Mouse (Mus musculus) embryonic facial prominence, embryonic 11.5 days (tissue): Measurements from ENCODE around the gene Slc38a7. TPM values are rescaled to one million over a fixed set of nuclear protein-coding genes. Genes with fewer than 3 reads are reported as not detected.

Experiments
- ATAC-seq: fragments of 200-750 bp; cut with Nextera tagmentation; replicated peaks from 2 replicates; pipeline ENCODE4 v1.8.0; 2017; ENCODE audit warnings: low read depth; ENCODE audit not compliant: insufficient number of reproducible peaks, low FRiP score, low TSS enrichment
- DNase-seq: peaks from one replicate; pipeline ENCODE4 v3.0.0-alpha.2; 2015; ENCODE audit warnings: low spot score
- H3K27ac ChIP-seq: fragments of 300-500 bp; sonication (generic); replicated peaks from 2 replicates; pipeline ENCODE4 v1.5.1; 2014; ENCODE audit warnings: mild to moderate bottlenecking, low read depth, low read length, control low read depth
- H3K27me3 ChIP-seq: fragments of 300-500 bp; sonication (generic); 2 replicates; pipeline ENCODE4 v1.6.1; 2014; ENCODE audit warnings: mild to moderate bottlenecking, low read length, moderate library complexity, mixed read lengths; ENCODE audit not compliant: control insufficient read depth, insufficient read depth
- H3K36me3 ChIP-seq: fragments of 300-500 bp; sonication (generic); replicated peaks from 2 replicates; pipeline ENCODE4 v1.6.1; 2014; ENCODE audit warnings: low read depth, mild to moderate bottlenecking, low read length, moderate library complexity, mixed read lengths; ENCODE audit not compliant: control insufficient read depth, insufficient read depth
- H3K4me1 ChIP-seq: fragments of 300-500 bp; sonication (generic); 2 replicates; pipeline ENCODE4 v1.6.1; 2014; ENCODE audit warnings: low read length, mixed read lengths; ENCODE audit not compliant: control insufficient read depth, insufficient read depth
- H3K4me2 ChIP-seq: fragments of 300-500 bp; sonication (generic); 2 replicates; pipeline ENCODE4 v1.6.1; 2014; ENCODE audit warnings: low read depth, mild to moderate bottlenecking, control low read depth, low read length, moderate library complexity
- H3K4me3 ChIP-seq: fragments of 300-500 bp; sonication (generic); 2 replicates; pipeline ENCODE4 v1.5.1; 2014; ENCODE audit warnings: low read depth, low read length, control low read depth
- H3K9ac ChIP-seq: fragments of 300-500 bp; sonication (generic); replicated peaks from 2 replicates; pipeline ENCODE4 v1.6.1; 2014; ENCODE audit warnings: mild to moderate bottlenecking, control low read depth, low read length
- H3K9me3 ChIP-seq: fragments of 300-500 bp; sonication (generic); replicated peaks from 2 replicates; pipeline ENCODE4 v1.6.1; 2016; ENCODE audit warnings: mild to moderate bottlenecking, low read length, inconsistent platforms, mixed read lengths; ENCODE audit not compliant: control insufficient read depth
- WGBS: fragments of 180-500 bp; shearing (Covaris S2); extraction: QIAGEN DNeasy Blood & Tissue Kit; methylation state at CpG from one replicate; pipeline ENCODE4 v1.1.7; 2014; 5-methylcytosine and 5-hydroxymethylcytosine counted together
- polyA plus RNA-seq: library from polyadenylated mRNA; unstranded; fragments of >200 nt; fragmentation: Nextera tagmentation; extraction: Ambion mirVana; gene quantifications from 2 replicates; pipeline ENCODE4 v1.2.1, GENCODE M21; 2014

The Slc38a7 gene
- polyA plus RNA-seq, 1 experiment from 2014 or later = 15.4 TPM

DNA sequence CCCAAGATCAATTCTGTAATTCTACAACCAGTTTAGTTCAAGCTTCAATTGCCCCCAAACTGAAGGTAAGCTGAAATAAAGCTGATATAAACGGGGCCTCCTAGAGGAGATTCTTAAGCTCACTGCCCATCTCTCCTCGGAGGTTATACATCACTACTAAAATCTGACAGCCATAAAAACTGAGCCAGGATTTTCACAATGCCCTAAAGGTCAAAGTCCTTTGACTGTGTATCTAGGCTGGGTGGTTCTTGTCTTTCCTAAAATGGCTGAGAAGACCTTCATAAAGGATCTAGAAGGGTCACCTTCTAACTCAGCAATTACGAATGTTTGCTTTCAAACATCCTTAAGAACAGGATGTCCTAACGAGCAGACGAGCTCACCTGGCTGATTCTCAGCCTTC, 44.2 kb downstream of the Slc38a7 start:
- no peak overlapping the region for H3K27ac ChIP-seq
- H3K4me1 ChIP-seq = no peaks in the 10 kb centered on the region
- no peak for ATAC-seq
- 80% methylated on average over 5 of the region's 5 CpGs for WGBS
- no peaks in the 10 kb centered on the region for H3K36me3 ChIP-seq
- no peaks in the 10 kb centered on the region for H3K27me3 ChIP-seq
- no peak overlapping the region for H3K4me3 ChIP-seq
- H3K4me2 ChIP-seq = no peak overlapping the region
- H3K9ac ChIP-seq = no peak overlapping the region
- no peaks in the 10 kb centered on the region for H3K9me3 ChIP-seq
- DNase-seq = no peak

DNA sequence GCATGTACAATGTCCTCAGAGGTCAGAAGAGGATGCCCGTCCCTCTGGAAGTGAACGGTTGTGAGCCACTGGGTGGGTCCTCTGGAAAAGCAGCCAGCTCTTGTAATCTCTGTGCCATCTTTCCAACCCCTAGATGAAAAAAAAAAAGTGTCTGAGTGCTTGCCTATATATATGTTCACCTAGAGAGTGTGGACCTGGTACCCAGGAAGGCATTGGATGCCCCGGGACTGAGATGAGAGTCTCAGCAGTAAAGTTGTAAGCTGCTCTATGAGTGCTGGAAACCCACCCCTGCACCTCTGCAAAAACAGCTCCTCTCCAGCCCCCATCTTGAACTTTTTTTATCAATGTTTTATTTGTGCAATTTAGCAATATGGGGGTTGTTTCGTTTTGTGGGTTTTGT, 44.7 kb downstream of the Slc38a7 start:
- DNase-seq (no peak), ATAC-seq (no peak)
- no peak overlapping the region for H3K4me2 ChIP-seq
- no peaks in the 10 kb centered on the region for H3K36me3 ChIP-seq
- no peak overlapping the region for H3K9ac ChIP-seq
- WGBS = 82% methylated on average over 4 of the region's 4 CpGs
- H3K4me1 ChIP-seq = no peaks in the 10 kb centered on the region
- no peak overlapping the region for H3K4me3 ChIP-seq
- H3K9me3 ChIP-seq = no peaks in the 10 kb centered on the region
- H3K27ac ChIP-seq = no peak overlapping the region
- H3K27me3 ChIP-seq = no peaks in the 10 kb centered on the region

DNA sequence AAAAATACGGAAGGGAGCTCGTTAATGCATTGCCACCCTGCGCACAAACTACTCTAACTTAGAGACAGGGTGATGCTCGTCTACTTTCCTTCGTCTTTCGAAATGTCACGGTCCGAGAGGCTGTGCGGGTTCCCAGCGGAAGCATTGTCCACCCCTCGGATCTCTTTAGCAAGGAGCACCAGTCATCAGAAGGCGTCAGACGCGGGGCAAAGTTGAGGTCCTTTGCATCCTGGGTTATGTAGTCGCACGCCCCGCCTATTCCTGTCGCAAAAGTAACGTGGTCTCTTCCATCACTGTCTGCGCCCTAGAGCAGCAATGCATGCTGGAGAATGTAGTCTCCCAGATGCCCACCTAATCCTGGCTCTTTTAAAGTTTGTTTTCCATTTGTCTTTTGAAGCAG, 45.5 kb downstream of the Slc38a7 start:
- ATAC-seq = peak; percentile 92
- WGBS = under 1% methylated on average over 20 of the region's 20 CpGs
- Histone ChIP-seq H3K4me1 (no peaks in the 10 kb centered on the region), H3K36me3 (no peaks in the 10 kb centered on the region), H3K27me3 (no peaks in the 10 kb centered on the region), H3K9me3 (no peaks in the 10 kb centered on the region), H3K4me3 (peak overlapping the region; percentile 99), H3K4me2 (peak overlapping the region; percentile 45), H3K27ac (peak overlapping the region; percentile 69; the same call in 1 of the 2 replicates), H3K9ac (peak overlapping the region; percentile 35)
- peak; percentile 95 for DNase-seq

DNA sequence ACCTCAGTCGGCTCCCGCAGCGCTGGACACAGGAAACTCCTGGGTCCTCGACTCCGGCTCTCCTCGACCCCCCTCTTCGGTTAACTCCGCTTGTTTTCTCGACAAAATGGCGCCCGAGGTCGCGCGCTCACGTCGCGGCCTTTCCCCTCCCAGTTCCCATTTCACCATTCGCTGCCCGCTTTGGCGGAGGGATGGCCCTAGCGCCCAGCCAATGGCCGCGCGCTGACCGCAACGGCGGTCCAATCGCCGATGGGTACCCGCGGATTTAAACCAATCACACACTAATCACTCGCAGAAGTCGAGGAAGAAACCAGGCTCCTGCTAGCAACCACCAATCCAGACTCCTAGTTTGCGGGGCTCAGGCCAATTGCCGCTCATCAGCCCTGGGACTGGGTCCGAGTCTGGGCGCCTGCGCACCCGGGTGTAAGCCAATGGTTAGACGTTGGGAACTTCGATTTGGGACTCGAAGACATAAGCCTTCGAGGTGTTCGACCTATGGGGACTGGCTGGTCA, 46.0 kb downstream of the Slc38a7 start, which contains the start of gene Cnot1:
Gene Cnot1 (minus strand): TSS at position 134 of the 513 bp plus-strand sequence.
- no peaks in the 10 kb centered on the region for H3K27me3 ChIP-seq
- peak within 1 kb of the TSS; percentile 90 for H3K27ac ChIP-seq
- peak within 1 kb of the TSS; percentile 99 for H3K4me3 ChIP-seq
- no peaks in the 10 kb centered on the region for H3K9me3 ChIP-seq
- H3K4me1 ChIP-seq = no peaks in the 10 kb centered on the region
- WGBS = under 1% methylated on average over 44 of the region's 44 CpGs
- ATAC-seq = peak; percentile 97
- DNase-seq = peak; percentile 97
- H3K36me3 ChIP-seq = no peaks in the 10 kb centered on the region
- H3K4me2 ChIP-seq = peak within 1 kb of the TSS; percentile 69
- peak within 1 kb of the TSS; percentile 98 for H3K9ac ChIP-seq

DNA sequence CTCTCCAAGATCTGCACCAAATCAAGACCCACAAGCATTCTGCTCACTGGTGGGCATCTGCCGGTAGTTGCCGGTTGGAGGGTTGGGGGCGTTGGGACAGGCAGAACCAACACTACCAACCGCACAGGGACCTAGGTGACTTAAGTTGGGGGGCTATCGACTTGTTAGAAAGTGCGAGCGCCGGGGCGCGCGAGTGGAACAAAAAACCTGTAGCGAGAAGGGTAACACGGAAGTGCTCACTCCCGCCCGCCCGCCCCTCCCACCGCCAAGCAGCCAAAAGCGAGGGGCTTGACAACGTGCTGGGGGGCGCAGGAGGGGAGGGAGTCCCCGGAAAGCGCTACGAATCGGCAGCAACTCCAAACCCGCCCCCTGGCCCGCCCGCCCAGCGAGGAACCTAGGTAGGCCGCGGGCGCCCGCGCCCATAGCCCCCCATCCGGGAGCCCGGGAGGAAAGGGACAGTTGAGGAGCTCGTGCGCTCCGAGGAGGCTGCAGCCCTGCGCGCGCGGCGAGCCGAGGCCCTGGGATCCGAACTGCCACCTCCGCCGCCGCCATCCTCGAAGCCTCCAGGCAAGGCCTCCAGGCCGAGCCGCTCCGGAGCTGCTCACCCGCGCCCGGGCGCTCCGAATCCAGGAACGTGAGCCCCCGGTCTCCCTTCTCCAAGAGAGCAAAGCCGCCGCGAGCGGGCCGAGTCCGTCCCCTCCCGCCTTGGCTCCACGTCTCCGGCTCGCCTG, 46.7 kb downstream of the Slc38a7 start:
- DNase-seq (peak; percentile 47), ATAC-seq (0 out of 2 replicates have a peak, but pooled peaks have one; percentile 0)
- H3K4me2 ChIP-seq = peak overlapping the region; percentile 69
- H3K4me1 ChIP-seq = no peaks in the 10 kb centered on the region
- H3K4me3 ChIP-seq = peak overlapping the region; percentile 99
- no peaks in the 10 kb centered on the region for H3K27me3 ChIP-seq
- under 1% methylated on average over 51 of the region's 69 CpGs for WGBS
- H3K9me3 ChIP-seq = no peaks in the 10 kb centered on the region
- no peaks in the 10 kb centered on the region for H3K36me3 ChIP-seq
- peak overlapping the region; percentile 98 for H3K9ac ChIP-seq
- H3K27ac ChIP-seq = peak overlapping the region; percentile 90

DNA sequence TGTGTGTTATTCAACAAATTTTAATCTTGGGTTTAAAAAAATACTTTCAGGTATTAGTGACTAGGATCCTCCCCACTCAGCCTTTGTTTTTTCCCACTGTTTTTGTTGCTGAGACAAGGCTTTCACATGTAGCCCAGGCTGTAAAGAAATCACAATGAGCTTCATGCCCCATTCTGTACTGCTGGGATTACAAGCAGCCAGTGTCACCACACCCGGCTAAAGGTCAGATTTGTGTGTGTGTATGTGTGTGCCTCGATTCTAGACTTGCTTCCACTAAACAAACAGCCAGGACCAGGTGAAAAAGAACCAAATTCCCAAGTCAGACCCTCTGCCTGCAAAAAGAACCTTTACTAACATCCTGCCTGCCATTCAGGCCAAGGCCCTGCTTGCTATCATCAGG, 47.9 kb downstream of the Slc38a7 start:
- Histone ChIP-seq H3K27ac (no peak overlapping the region), H3K9me3 (no peaks in the 10 kb centered on the region), H3K4me2 (peak overlapping the region; percentile 69), H3K9ac (peak overlapping the region; percentile 98), H3K4me1 (no peaks in the 10 kb centered on the region), H3K27me3 (no peaks in the 10 kb centered on the region), H3K4me3 (peak overlapping the region; percentile 99; the same call in 1 of the 2 replicates), H3K36me3 (no peaks in the 10 kb centered on the region)
- ATAC-seq (no peak), DNase-seq (no peak)
- WGBS = 66% methylated on average over 2 of the region's 2 CpGs

DNA sequence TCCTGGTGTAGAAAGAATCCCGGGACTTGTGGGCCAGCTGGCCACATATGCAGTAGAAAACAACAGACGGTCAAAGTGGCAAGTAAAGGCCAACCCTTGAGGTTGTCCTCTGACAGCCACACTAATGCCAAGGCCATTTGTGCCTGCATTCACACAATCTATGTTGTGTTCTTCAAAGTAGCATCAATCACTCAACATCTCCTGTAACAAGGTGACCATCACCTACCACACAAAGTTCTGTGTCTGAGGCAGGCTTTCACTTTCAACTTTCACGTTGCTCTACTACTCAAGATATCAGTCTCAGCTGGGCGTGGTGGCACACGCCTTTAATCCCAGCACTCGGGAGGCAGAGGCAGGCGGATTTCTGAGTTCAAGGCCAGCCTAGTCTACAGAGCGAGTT, 51.1 kb downstream of the Slc38a7 start:
- no peak overlapping the region for H3K4me3 ChIP-seq
- H3K27ac ChIP-seq = no peak overlapping the region
- no peak overlapping the region for H3K4me2 ChIP-seq
- no peak for ATAC-seq
- H3K9ac ChIP-seq = no peak overlapping the region
- H3K27me3 ChIP-seq = no peaks in the 10 kb centered on the region
- H3K9me3 ChIP-seq = no peaks in the 10 kb centered on the region
- no peaks in the 10 kb centered on the region for H3K36me3 ChIP-seq
- no peak for DNase-seq
- no peaks in the 10 kb centered on the region for H3K4me1 ChIP-seq
- 86% methylated on average over 8 of the region's 8 CpGs for WGBS

DNA sequence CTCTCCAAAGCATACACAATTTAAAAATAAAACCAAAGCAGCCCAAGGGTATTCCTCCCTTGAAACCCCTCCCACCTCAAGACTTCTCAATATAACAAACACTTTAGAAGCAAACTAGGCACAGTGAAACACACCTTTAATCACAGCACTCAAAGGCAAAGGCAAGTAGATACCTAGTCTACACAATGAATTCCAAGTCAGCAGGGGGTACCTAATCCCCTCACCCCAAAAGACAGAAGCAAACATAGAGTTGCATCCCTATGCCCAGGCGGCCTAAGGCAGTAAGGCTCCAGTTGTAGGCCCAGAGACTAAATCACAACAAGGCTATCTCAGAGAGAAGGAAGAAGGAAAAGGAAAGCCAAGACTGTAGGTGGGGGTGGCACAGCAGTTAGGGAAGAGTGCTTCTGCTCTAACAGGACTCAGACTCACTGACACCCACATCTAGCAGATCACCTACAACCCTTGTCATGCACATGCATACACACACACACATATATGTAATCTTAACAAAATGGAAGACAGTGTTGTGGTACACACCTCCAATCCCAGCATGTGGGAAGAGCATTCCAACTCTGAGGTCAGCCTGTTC, 51.8 kb downstream of the Slc38a7 start:
- ATAC-seq (no peak), DNase-seq (no peak)
- no peak overlapping the region for H3K4me3 ChIP-seq
- H3K27ac ChIP-seq = no peak overlapping the region
- no peaks in the 10 kb centered on the region for H3K9me3 ChIP-seq
- H3K36me3 ChIP-seq = no peaks in the 10 kb centered on the region
- no peaks in the 10 kb centered on the region for H3K27me3 ChIP-seq
- WGBS = 79% methylated on average over 1 of the region's 1 CpGs
- no peak overlapping the region for H3K9ac ChIP-seq
- H3K4me2 ChIP-seq = no peak overlapping the region
- H3K4me1 ChIP-seq = no peaks in the 10 kb centered on the region
